Mouse (Mus musculus): Measurements from ENCODE around the gene Foxd2. TPM values are rescaled to one million over a fixed set of nuclear protein-coding genes. Genes with fewer than 3 reads are reported as not detected.

The Foxd2 gene
- polyA plus RNA-seq, 1 experiment: not detected

GRCm38 (mm10) chr4:114882232-114882631 is 26.4 kb downstream of the Foxd2 start:
- Histone ChIP-seq H3K9ac (ENCODE audit: low read depth, poor library complexity, severe bottlenecking) (no peak overlapping the region), H3K36me3 (ENCODE audit: control insufficient read depth, insufficient read depth, low read length, poor library complexity, severe bottlenecking) (no peaks in the 10 kb centered on the region), H3K27me3 (ENCODE audit: control insufficient read depth, insufficient read depth, low read length, poor library complexity, severe bottlenecking) (no peaks in the 10 kb centered on the region), H3K4me1 (ENCODE audit: control insufficient read depth, insufficient read depth, low read length) (no peaks in the 10 kb centered on the region), H3K4me3 (ENCODE audit: low read depth, low read length) (no peak overlapping the region), H3K27ac (ENCODE audit: insufficient read depth, low read length) (no peak overlapping the region), H3K9me3 (replicated peaks; ENCODE audit: control insufficient read depth, insufficient read depth, low read length, poor library complexity, severe bottlenecking) (no peaks in the 10 kb centered on the region)
- TF ChIP-seq EP300 (IDR thresholded peaks at IDR 0.05; ENCODE audit: insufficient read depth, low read depth, low read length): no peak

GRCm38 (mm10) chr4:114876441-114876972 is 32.2 kb downstream of the Foxd2 start:
- TF ChIP-seq POLR2A (IDR thresholded peaks at IDR 0.05; ENCODE audit: insufficient read depth, low read length) (no peak), EP300 (IDR thresholded peaks at IDR 0.05; ENCODE audit: insufficient read depth, low read depth, low read length) (no peak), CTCF (IDR thresholded peaks at IDR 0.05; ENCODE audit: low read depth, low read length) (no peak)
- Histone ChIP-seq H3K27me3 (ENCODE audit: control insufficient read depth, insufficient read depth, low read length, poor library complexity, severe bottlenecking) (no peaks in the 10 kb centered on the region), H3K4me3 (ENCODE audit: low read depth, low read length) (no peak overlapping the region), H3K9me3 (replicated peaks; ENCODE audit: control insufficient read depth, insufficient read depth, low read length, poor library complexity, severe bottlenecking) (no peaks in the 10 kb centered on the region), H3K27ac (ENCODE audit: insufficient read depth, low read length) (no peak overlapping the region), H3K9ac (ENCODE audit: low read depth, poor library complexity, severe bottlenecking) (no peak overlapping the region), H3K36me3 (ENCODE audit: control insufficient read depth, insufficient read depth, low read length, poor library complexity, severe bottlenecking) (no peaks in the 10 kb centered on the region), H3K4me1 (ENCODE audit: control insufficient read depth, insufficient read depth, low read length) (no peaks in the 10 kb centered on the region)

- H3K27me3 ChIP-seq (ENCODE audit: control insufficient read depth, insufficient read depth, low read length, poor library complexity, severe bottlenecking): no peaks in the 10 kb centered on the region
- no peak overlapping the region for H3K27ac ChIP-seq (ENCODE audit: insufficient read depth, low read length)
- H3K36me3 ChIP-seq (ENCODE audit: control insufficient read depth, insufficient read depth, low read length, poor library complexity, severe bottlenecking): no peaks in the 10 kb centered on the region
- no peaks in the 10 kb centered on the region for H3K4me1 ChIP-seq (ENCODE audit: control insufficient read depth, insufficient read depth, low read length)
- H3K4me3 ChIP-seq (ENCODE audit: low read depth, low read length): no peak overlapping the region
- H3K9ac ChIP-seq (ENCODE audit: low read depth, poor library complexity, severe bottlenecking): no peak overlapping the region
- H3K9me3 ChIP-seq (replicated peaks; ENCODE audit: control insufficient read depth, insufficient read depth, low read length, poor library complexity, severe bottlenecking): no peaks in the 10 kb centered on the region
- TF ChIP-seq CTCF (IDR thresholded peaks at IDR 0.05; ENCODE audit: low read depth, low read length) (no peak), EP300 (IDR thresholded peaks at IDR 0.05; ENCODE audit: insufficient read depth, low read depth, low read length) (no peak), POLR2A (IDR thresholded peaks at IDR 0.05; ENCODE audit: insufficient read depth, low read length) (no peak)
These were observed 38.7 kb downstream of the Foxd2 start for GRCm38 (mm10) chr4:114869765-114870490.

- TF ChIP-seq POLR2A (IDR thresholded peaks at IDR 0.05; ENCODE audit: insufficient read depth, low read length) (no peak), EP300 (IDR thresholded peaks at IDR 0.05; ENCODE audit: insufficient read depth, low read depth, low read length) (no peak), CTCF (IDR thresholded peaks at IDR 0.05; ENCODE audit: low read depth, low read length) (no peak)
- no peaks in the 10 kb centered on the region for H3K36me3 ChIP-seq (ENCODE audit: control insufficient read depth, insufficient read depth, low read length, poor library complexity, severe bottlenecking)
- no peak overlapping the region for H3K27ac ChIP-seq (ENCODE audit: insufficient read depth, low read length)
- H3K4me1 ChIP-seq (ENCODE audit: control insufficient read depth, insufficient read depth, low read length): no peaks in the 10 kb centered on the region
- H3K9me3 ChIP-seq (replicated peaks; ENCODE audit: control insufficient read depth, insufficient read depth, low read length, poor library complexity, severe bottlenecking): no peaks in the 10 kb centered on the region
- no peak overlapping the region for H3K9ac ChIP-seq (ENCODE audit: low read depth, poor library complexity, severe bottlenecking)
- no peaks in the 10 kb centered on the region for H3K27me3 ChIP-seq (ENCODE audit: control insufficient read depth, insufficient read depth, low read length, poor library complexity, severe bottlenecking)
- H3K4me3 ChIP-seq (ENCODE audit: low read depth, low read length): no peak overlapping the region
These were observed 45.5 kb downstream of the Foxd2 start for GRCm38 (mm10) chr4:114863166-114863565.

DNA sequence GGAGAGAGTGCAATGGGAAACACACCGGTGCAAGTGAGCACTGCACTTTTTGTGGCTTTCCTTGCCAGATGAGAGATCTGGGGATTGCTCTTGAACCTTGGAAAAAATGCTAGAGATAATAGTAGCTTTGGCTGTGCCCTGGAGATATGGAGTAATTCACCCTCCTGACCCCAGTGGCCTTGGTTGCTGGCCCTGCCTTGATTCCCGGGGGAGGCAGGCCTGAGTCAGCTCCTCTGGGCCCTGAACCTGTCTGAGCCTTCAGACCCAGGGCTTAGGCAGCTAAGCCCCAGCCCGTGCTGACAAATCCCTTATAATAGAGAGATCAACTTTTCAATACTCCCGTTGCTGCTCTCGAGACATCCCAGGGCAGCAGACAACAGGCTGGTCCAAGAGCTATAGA is 50.2 kb downstream of the Foxd2 start:
- Histone ChIP-seq H3K27ac (ENCODE audit: insufficient read depth, low read length) (no peak overlapping the region), H3K27me3 (ENCODE audit: control insufficient read depth, insufficient read depth, low read length, poor library complexity, severe bottlenecking) (no peaks in the 10 kb centered on the region), H3K4me3 (ENCODE audit: low read depth, low read length) (no peak overlapping the region), H3K9me3 (replicated peaks; ENCODE audit: control insufficient read depth, insufficient read depth, low read length, poor library complexity, severe bottlenecking) (no peaks in the 10 kb centered on the region), H3K9ac (ENCODE audit: low read depth, poor library complexity, severe bottlenecking) (no peak overlapping the region), H3K36me3 (ENCODE audit: control insufficient read depth, insufficient read depth, low read length, poor library complexity, severe bottlenecking) (no peaks in the 10 kb centered on the region), H3K4me1 (ENCODE audit: control insufficient read depth, insufficient read depth, low read length) (no peaks in the 10 kb centered on the region)
- TF ChIP-seq EP300 (IDR thresholded peaks at IDR 0.05; ENCODE audit: insufficient read depth, low read depth, low read length) (no peak), CTCF (IDR thresholded peaks at IDR 0.05; ENCODE audit: low read depth, low read length) (no peak), POLR2A (IDR thresholded peaks at IDR 0.05; ENCODE audit: insufficient read depth, low read length) (no peak)

Other genes with a start within 250 kb of the Foxd2 start
- not detected in 2 replicates for gene Gm12830, start 87.2 kb downstream of the Foxd2 start, polyA plus RNA-seq (2011; ENCODE audit: insufficient read depth, insufficient read length, low read depth, missing spikeins)
- gene Foxe3, start 17.1 kb upstream of the Foxd2 start, polyA plus RNA-seq (2011; ENCODE audit: insufficient read depth, insufficient read length, low read depth, missing spikeins): not detected in 2 replicates
- 53.8 and 65.7 TPM in 2 replicates for gene Cmpk1, start 78.4 kb upstream of the Foxd2 start, polyA plus RNA-seq (2011; ENCODE audit: insufficient read depth, insufficient read length, low read depth, missing spikeins)
- gene Stil, start 91.3 kb upstream of the Foxd2 start, polyA plus RNA-seq (2011; ENCODE audit: insufficient read depth, insufficient read length, low read depth, missing spikeins): 23.5 and 25.3 TPM in 2 replicates
- 0.37 and 0.61 TPM in 2 replicates for gene Tal1, start 147.6 kb upstream of the Foxd2 start, polyA plus RNA-seq (2011; ENCODE audit: insufficient read depth, insufficient read length, low read depth, missing spikeins)
- 3.4 and 4.7 TPM in 2 replicates for gene Pdzk1ip1, start 179.8 kb upstream of the Foxd2 start, polyA plus RNA-seq (2011; ENCODE audit: insufficient read depth, insufficient read length, low read depth, missing spikeins)
- 0.43 and 0.52 TPM in 2 replicates for gene Cyp4x1, start 225.4 kb upstream of the Foxd2 start, polyA plus RNA-seq (2011; ENCODE audit: insufficient read depth, insufficient read length, low read depth, missing spikeins)

All from ES-Bruce4 (cell line).